Mouse (Mus musculus): ENCODE data around the gene Cyfip2. TPM values are rescaled to one million over a fixed set of nuclear protein-coding genes. Genes with fewer than 3 reads are reported as not detected.

Gene Cyfip2
- 62.7 and 67.6 TPM in 2 replicates for polyA plus RNA-seq (2015; fragmentation: Nextera tagmentation; extraction: Ambion mirVana)

DNA sequence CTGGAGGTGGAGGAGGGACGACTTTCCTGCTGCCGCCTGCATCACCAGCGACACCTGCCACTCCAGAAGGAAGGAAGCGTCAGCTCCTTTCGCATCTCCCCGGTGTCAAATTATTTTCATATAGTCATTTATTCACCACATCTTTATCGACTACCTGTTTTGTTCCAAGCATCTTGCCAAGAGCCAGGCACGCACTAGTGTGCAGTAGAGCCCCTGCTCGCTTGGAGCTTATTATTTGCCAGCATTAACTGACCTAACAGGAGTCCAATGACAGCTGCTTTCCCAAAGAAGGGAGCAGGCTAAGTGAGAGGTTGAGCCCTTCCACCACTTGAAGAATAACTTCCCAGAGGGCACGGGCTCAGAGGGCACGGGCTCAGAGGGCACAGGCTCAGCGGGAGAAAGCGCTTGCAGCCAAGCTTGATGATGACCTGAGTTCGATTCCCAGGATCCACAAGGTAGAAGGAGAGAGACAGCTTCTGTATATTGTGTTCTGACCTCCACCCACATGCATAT is at the start of gene Cyfip2:
Cyfip2 (minus strand) TSS at position 337 of the 513 bp plus-strand sequence.
- DNase-seq (ENCODE audit: low spot score), result no peak

DNA sequence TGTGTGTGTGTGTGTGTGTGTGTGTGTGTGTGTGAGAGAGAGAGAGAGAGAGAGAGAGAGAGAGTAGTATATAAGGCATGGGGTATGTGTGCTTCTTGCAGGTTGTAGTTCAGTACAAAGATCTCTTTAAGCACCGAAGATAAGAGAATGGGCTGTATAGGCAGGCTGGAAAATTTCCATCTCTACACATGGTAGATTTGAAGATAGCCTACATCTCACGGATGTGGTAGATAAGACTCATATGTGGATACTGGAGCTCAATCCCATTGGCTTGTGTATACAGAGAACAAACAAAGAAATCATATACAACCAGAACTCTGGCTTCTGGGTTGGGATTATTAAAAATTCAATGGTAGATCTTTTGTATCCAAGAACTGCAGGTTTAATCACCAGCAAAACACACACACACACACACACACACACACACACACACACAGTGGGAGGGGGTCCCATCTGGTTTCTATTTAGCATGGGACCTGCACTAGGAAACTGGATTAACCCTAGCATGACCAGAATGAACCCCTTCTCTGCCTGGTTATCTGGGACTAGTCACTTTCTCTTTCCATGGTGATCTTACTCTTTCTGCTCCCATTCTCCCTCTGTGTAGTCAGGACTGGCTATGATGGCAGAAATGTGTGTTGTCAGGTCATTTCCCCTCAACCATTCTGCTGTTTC is 48.5 kb upstream of the Cyfip2 start:
- DNase-seq (ENCODE audit: low spot score), result no peak

DNA sequence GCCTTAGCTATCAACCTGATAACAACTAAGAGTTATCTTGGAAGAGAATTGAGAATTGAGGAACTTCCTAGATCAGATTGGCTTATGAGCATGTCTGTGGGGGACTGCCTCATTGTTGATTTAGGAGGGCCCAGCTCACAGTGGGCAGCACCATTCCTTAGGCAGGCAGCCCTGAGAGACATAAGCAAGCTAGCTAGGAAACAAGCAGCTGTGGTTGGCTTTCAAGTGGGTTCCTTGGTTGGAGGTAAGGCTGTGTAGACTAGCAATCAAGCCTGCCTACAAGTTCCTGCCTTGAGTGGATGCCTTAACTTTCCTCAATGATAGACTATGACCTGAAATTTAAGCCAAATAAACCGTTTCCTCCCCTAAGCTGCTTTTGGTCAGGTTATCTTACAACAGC is 45.7 kb upstream of the Cyfip2 start:
- DNase-seq (ENCODE audit: low spot score), result no peak

- no peak for DNase-seq (ENCODE audit: low spot score)
Measured at GRCm38 (mm10) chr11:46349681-46350410, 37.2 kb upstream of the Cyfip2 start.

GRCm38 (mm10) chr11:46348416-46348815 is 35.8 kb upstream of the Cyfip2 start:
- DNase-seq (ENCODE audit: low spot score), result no peak

GRCm38 (mm10) chr11:46347756-46348155 is 35.1 kb upstream of the Cyfip2 start:
- no peak for DNase-seq (ENCODE audit: low spot score)

GRCm38 (mm10) chr11:46343886-46344546 is 31.4 kb upstream of the Cyfip2 start:
- peak; percentile 93 for DNase-seq (ENCODE audit: low spot score)

DNA sequence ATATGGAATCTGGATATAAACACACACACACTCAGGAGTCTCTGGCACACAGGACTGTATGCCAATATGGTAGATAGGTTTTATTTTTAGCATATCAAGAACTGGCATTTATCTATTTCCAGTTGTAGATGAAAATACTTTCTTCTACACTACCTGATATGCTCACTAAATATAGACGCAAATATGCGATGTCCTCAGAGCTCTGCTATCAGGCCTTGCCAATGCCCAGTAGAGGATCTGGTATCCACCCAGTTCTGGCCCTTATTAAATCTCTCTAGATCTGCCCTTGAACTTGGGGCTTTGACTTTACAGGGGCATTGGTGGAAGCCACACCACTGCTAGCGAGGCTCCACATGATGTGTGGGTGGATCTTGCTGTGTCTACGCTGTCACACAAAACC is 29.3 kb upstream of the Cyfip2 start:
- no peak for DNase-seq (ENCODE audit: low spot score)

- DNase-seq (ENCODE audit: low spot score), result no peak
Measured at GRCm38 (mm10) chr11:46336020-46336419, 23.4 kb upstream of the Cyfip2 start.

- DNase-seq (ENCODE audit: low spot score), result no peak
Measured at GRCm38 (mm10) chr11:46332217-46332616, 19.6 kb upstream of the Cyfip2 start.

DNA sequence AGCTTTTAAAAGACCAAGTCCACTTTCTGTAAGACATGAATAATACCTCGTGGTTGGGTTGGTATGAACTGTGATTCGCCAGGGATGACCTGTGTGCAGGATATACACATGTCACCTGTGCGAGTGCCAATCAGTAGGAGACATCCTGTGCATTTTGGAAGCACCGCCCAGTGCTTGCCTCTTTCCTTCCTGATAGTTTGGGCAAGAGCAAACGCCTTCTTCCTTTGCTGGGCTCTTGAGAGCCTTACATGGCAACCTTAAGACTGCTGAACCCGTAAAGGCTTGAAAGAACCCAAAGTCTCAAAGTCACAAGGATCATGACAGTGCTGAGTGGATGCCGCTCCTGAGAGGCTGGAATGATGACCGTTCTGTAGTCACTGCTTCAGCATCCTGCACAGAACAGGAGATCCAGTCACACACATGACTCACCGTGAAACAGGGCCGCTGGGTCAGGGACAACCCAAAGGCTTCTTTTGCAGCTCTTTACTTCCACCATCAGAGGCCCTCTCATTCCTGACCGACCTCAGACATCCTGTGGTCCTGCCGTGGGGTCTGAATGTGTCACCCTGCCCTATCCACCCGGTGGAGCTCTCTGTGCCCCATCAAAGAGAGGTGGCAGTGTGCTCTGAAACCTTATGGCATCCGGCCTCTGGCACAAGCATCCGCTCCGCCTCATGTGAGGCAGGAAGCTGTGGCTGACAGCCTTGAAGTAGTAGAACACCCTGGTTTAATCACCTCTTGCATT is 13.8 kb upstream of the Cyfip2 start:
- DNase-seq (ENCODE audit: low spot score), result peak; percentile 88

GRCm38 (mm10) chr11:46321559-46321958 is 8.9 kb upstream of the Cyfip2 start:
- no peak for DNase-seq (ENCODE audit: low spot score)

DNA sequence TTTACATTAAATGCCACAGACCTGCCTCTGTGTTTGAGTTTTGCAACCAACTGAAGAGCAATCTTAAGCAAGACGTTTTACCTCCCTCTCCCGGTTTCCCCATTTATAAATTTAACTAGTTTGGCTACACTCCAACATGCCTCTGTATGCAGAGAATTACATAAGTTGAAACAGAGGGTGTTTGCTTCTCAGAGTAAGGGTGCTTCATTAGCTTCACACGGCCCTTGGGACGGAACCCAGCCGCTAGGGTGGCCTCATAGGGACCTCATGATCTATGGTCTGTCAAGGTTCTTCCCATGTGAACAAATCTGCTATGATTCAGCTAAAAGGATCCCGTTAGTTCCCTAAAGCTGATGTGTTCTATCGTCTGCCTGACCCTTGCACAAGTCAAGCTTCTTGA is 1.9 kb upstream of the Cyfip2 start:
- no peak for DNase-seq (ENCODE audit: low spot score)

DNA sequence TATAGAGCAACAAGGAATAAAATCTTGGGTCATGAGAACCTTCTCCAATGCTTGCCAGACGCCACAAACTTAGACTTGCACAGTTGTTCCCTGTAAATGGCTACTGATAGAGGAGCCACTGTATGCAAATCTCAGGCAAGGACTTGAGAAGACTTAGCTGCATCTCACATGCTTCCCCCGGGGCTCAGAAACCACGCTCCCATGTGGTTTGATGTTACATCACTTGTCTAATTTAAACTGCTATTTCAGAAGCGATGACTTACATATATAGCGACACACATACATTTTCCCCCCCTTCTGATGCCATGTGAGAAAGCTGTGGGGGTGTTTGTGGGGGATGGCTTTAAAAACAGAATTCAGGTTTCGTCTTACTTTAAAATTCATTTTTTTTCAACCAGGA is 1.2 kb upstream of the Cyfip2 start:
- DNase-seq (ENCODE audit: low spot score), result no peak

- peak; percentile 89 for DNase-seq (ENCODE audit: low spot score)
Measured at GRCm38 (mm10) chr11:46311703-46312522, 746 bp downstream of the Cyfip2 start.

GRCm38 (mm10) chr11:46311181-46311702 is 1.4 kb downstream of the Cyfip2 start:
- DNase-seq (ENCODE audit: low spot score), result peak; percentile 60

GRCm38 (mm10) chr11:46310647-46311063 is 2.0 kb downstream of the Cyfip2 start:
- no peak for DNase-seq (ENCODE audit: low spot score)

GRCm38 (mm10) chr11:46309808-46310555 is 2.7 kb downstream of the Cyfip2 start:
- peak; percentile 42 for DNase-seq (ENCODE audit: low spot score)

GRCm38 (mm10) chr11:46309111-46309741 is 3.4 kb downstream of the Cyfip2 start:
- peak; percentile 66 for DNase-seq (ENCODE audit: low spot score)

All from thymus, postnatal 0 days (tissue).